Mouse (Mus musculus): ENCODE measurements at regions not wholly inside any gene's neighbourhood (a gene's known extent, or its start where the extent isn't known, plus 50 kb on each side); places are given as distances from the start of the nearest gene placed in this dataset.
"Not testable (repeated sequence)": the region's sequence is repeated elsewhere in the genome, so short reads cannot be mapped to it uniquely, and the experiment has no call there.

GRCm38 (mm10) chr6:4205681-4206080 lies 118.9 kb upstream of the Bet1 start:
- ATAC-seq (ENCODE audit: low read depth) = no peak
- H3K9ac ChIP-seq (ENCODE audit: low read length) = no peak overlapping the region
- WGBS = 84% methylated on average over 5 of the region's 5 CpGs
- no peak overlapping the region for H3K4me2 ChIP-seq (ENCODE audit: low read depth, low read length)
- no peaks in the 10 kb centered on the region for H3K36me3 ChIP-seq (ENCODE audit: control insufficient read depth, insufficient read depth, low read length)
- no peak overlapping the region for H3K4me3 ChIP-seq (ENCODE audit: low read length)
- no peaks in the 10 kb centered on the region for H3K4me1 ChIP-seq (replicated peaks; ENCODE audit: control insufficient read depth, insufficient read depth, low read length)
- no peaks in the 10 kb centered on the region for H3K9me3 ChIP-seq (ENCODE audit: control insufficient read depth, low read length)
- no peak overlapping the region for H3K27ac ChIP-seq (ENCODE audit: low read length)
- no peaks in the 10 kb centered on the region for H3K27me3 ChIP-seq (ENCODE audit: control insufficient read depth, insufficient read depth, low read depth, low read length)

- H3K4me2 ChIP-seq (ENCODE audit: low read depth, low read length) = no peak overlapping the region
- 71% methylated on average over 9 of the region's 9 CpGs for WGBS
- no peak for ATAC-seq (ENCODE audit: low read depth)
These were observed 158.7 kb upstream of the Bet1 start for GRCm38 (mm10) chr6:4245265-4246112.

GRCm38 (mm10) chr6:4246113-4246419 lies 159.3 kb upstream of the Bet1 start:
- Histone ChIP-seq H3K4me2 (ENCODE audit: low read depth, low read length) (no peak overlapping the region), H3K4me3 (ENCODE audit: low read length) (no peak overlapping the region), H3K9me3 (ENCODE audit: control insufficient read depth, low read length) (no peaks in the 10 kb centered on the region), H3K9ac (ENCODE audit: low read length) (no peak overlapping the region), H3K36me3 (ENCODE audit: control insufficient read depth, insufficient read depth, low read length) (no peaks in the 10 kb centered on the region), H3K27me3 (ENCODE audit: control insufficient read depth, insufficient read depth, low read depth, low read length) (no peaks in the 10 kb centered on the region), H3K27ac (ENCODE audit: low read length) (no peak overlapping the region), H3K4me1 (replicated peaks; ENCODE audit: control insufficient read depth, insufficient read depth, low read length) (no peaks in the 10 kb centered on the region)
- WGBS = 81% methylated on average over 2 of the region's 2 CpGs
- ATAC-seq (ENCODE audit: low read depth) = no peak

More at GRCm38 (mm10) chr6:4245265-4246112, 158.7 kb upstream of the Bet1 start:
- Histone ChIP-seq H3K27me3 (ENCODE audit: control insufficient read depth, insufficient read depth, low read depth, low read length) (no peaks in the 10 kb centered on the region), H3K27ac (ENCODE audit: low read length) (no peak overlapping the region), H3K36me3 (ENCODE audit: control insufficient read depth, insufficient read depth, low read length) (no peaks in the 10 kb centered on the region), H3K4me1 (replicated peaks; ENCODE audit: control insufficient read depth, insufficient read depth, low read length) (no peaks in the 10 kb centered on the region), H3K4me3 (ENCODE audit: low read length) (no peak overlapping the region), H3K9ac (ENCODE audit: low read length) (no peak overlapping the region), H3K9me3 (ENCODE audit: control insufficient read depth, low read length) (no peaks in the 10 kb centered on the region)

- no peak overlapping the region for H3K9ac ChIP-seq (ENCODE audit: low read length)
- no peak for ATAC-seq (ENCODE audit: low read depth)
- 61% methylated on average over 4 of the region's 4 CpGs for WGBS
- H3K4me1 ChIP-seq (replicated peaks; ENCODE audit: control insufficient read depth, insufficient read depth, low read length) = no peaks in the 10 kb centered on the region
- H3K4me3 ChIP-seq (ENCODE audit: low read length) = no peak overlapping the region
- no peak overlapping the region for H3K27ac ChIP-seq (ENCODE audit: low read length)
- H3K27me3 ChIP-seq (ENCODE audit: control insufficient read depth, insufficient read depth, low read depth, low read length) = no peaks in the 10 kb centered on the region
- no peaks in the 10 kb centered on the region for H3K9me3 ChIP-seq (ENCODE audit: control insufficient read depth, low read length)
- H3K36me3 ChIP-seq (ENCODE audit: control insufficient read depth, insufficient read depth, low read length) = no peaks in the 10 kb centered on the region
- H3K4me2 ChIP-seq (ENCODE audit: low read depth, low read length) = no peak overlapping the region
These were observed 189.8 kb upstream of the Bet1 start for GRCm38 (mm10) chr6:4276607-4277006.

GRCm38 (mm10) chr6:4277245-4277890 lies 190.6 kb upstream of the Bet1 start:
- no peak overlapping the region for H3K9ac ChIP-seq (ENCODE audit: low read length)
- H3K27ac ChIP-seq (ENCODE audit: low read length) = no peak overlapping the region
- ATAC-seq (ENCODE audit: low read depth) = no peak
- no peak overlapping the region for H3K4me2 ChIP-seq (ENCODE audit: low read depth, low read length)
- WGBS = 51% methylated on average over 2 of the region's 2 CpGs
- H3K36me3 ChIP-seq (ENCODE audit: control insufficient read depth, insufficient read depth, low read length) = no peaks in the 10 kb centered on the region
- no peaks in the 10 kb centered on the region for H3K9me3 ChIP-seq (ENCODE audit: control insufficient read depth, low read length)
- no peaks in the 10 kb centered on the region for H3K4me1 ChIP-seq (replicated peaks; ENCODE audit: control insufficient read depth, insufficient read depth, low read length)
- H3K27me3 ChIP-seq (ENCODE audit: control insufficient read depth, insufficient read depth, low read depth, low read length) = no peaks in the 10 kb centered on the region
- no peak overlapping the region for H3K4me3 ChIP-seq (ENCODE audit: low read length)

- Histone ChIP-seq H3K27ac (ENCODE audit: low read length) (no peak overlapping the region), H3K4me2 (ENCODE audit: low read depth, low read length) (no peak overlapping the region), H3K9ac (ENCODE audit: low read length) (no peak overlapping the region), H3K27me3 (ENCODE audit: control insufficient read depth, insufficient read depth, low read depth, low read length) (no peaks in the 10 kb centered on the region), H3K9me3 (ENCODE audit: control insufficient read depth, low read length) (no peaks in the 10 kb centered on the region), H3K4me3 (ENCODE audit: low read length) (no peak overlapping the region), H3K4me1 (replicated peaks; ENCODE audit: control insufficient read depth, insufficient read depth, low read length) (no peaks in the 10 kb centered on the region), H3K36me3 (ENCODE audit: control insufficient read depth, insufficient read depth, low read length) (no peaks in the 10 kb centered on the region)
- 58% methylated on average over 2 of the region's 2 CpGs for WGBS
- ATAC-seq (ENCODE audit: low read depth) = no peak
These were observed 204.6 kb upstream of the Bet1 start for GRCm38 (mm10) chr6:4291380-4291779.

- H3K9me3 ChIP-seq (ENCODE audit: control insufficient read depth, low read length); H3K4me3 ChIP-seq (ENCODE audit: low read length); H3K36me3 ChIP-seq (ENCODE audit: control insufficient read depth, insufficient read depth, low read length); H3K27me3 ChIP-seq (ENCODE audit: control insufficient read depth, insufficient read depth, low read depth, low read length); ATAC-seq (ENCODE audit: low read depth); H3K9ac ChIP-seq (ENCODE audit: low read length); H3K4me2 ChIP-seq (ENCODE audit: low read depth, low read length); H3K4me1 ChIP-seq (replicated peaks; ENCODE audit: control insufficient read depth, insufficient read depth, low read length); H3K27ac ChIP-seq (ENCODE audit: low read length): not testable (repeated sequence)
These were observed 201.2 kb upstream of the Col1a2 start for GRCm38 (mm10) chr6:4303410-4303809.

- Histone ChIP-seq H3K27me3 (ENCODE audit: control insufficient read depth, insufficient read depth, low read depth, low read length) (no peaks in the 10 kb centered on the region), H3K36me3 (ENCODE audit: control insufficient read depth, insufficient read depth, low read length) (no peaks in the 10 kb centered on the region), H3K4me3 (ENCODE audit: low read length) (no peak overlapping the region), H3K9ac (ENCODE audit: low read length) (no peak overlapping the region), H3K4me1 (replicated peaks; ENCODE audit: control insufficient read depth, insufficient read depth, low read length) (no peaks in the 10 kb centered on the region), H3K9me3 (ENCODE audit: control insufficient read depth, low read length) (no peaks in the 10 kb centered on the region), H3K27ac (ENCODE audit: low read length) (no peak overlapping the region), H3K4me2 (ENCODE audit: low read depth, low read length) (no peak overlapping the region)
- no peak for ATAC-seq (ENCODE audit: low read depth)
- 80% methylated on average over 4 of the region's 4 CpGs for WGBS
These were observed 154.7 kb upstream of the Col1a2 start for GRCm38 (mm10) chr6:4349953-4350352.

- 91% methylated on average over 2 of the region's 2 CpGs for WGBS
- no peak for ATAC-seq (ENCODE audit: low read depth)
- no peak overlapping the region for H3K4me2 ChIP-seq (ENCODE audit: low read depth, low read length)
- no peak overlapping the region for H3K9ac ChIP-seq (ENCODE audit: low read length)
- H3K9me3 ChIP-seq (ENCODE audit: control insufficient read depth, low read length) = no peaks in the 10 kb centered on the region
- no peaks in the 10 kb centered on the region for H3K36me3 ChIP-seq (ENCODE audit: control insufficient read depth, insufficient read depth, low read length)
- H3K4me1 ChIP-seq (replicated peaks; ENCODE audit: control insufficient read depth, insufficient read depth, low read length) = no peaks in the 10 kb centered on the region
- H3K27me3 ChIP-seq (ENCODE audit: control insufficient read depth, insufficient read depth, low read depth, low read length) = no peaks in the 10 kb centered on the region
- no peak overlapping the region for H3K27ac ChIP-seq (ENCODE audit: low read length)
- H3K4me3 ChIP-seq (ENCODE audit: low read length) = no peak overlapping the region
These were observed 142.4 kb upstream of the Col1a2 start for GRCm38 (mm10) chr6:4362220-4362619.

All from lung, embryonic 16.5 days (tissue).